Mouse (Mus musculus): ENCODE data around the gene Mei1. TPM values are rescaled to one million over a fixed set of nuclear protein-coding genes. Genes with fewer than 3 reads are reported as not detected.

The Mei1 gene
- polyA plus RNA-seq, 1 experiment from 2014 or later, result not detected

DNA sequence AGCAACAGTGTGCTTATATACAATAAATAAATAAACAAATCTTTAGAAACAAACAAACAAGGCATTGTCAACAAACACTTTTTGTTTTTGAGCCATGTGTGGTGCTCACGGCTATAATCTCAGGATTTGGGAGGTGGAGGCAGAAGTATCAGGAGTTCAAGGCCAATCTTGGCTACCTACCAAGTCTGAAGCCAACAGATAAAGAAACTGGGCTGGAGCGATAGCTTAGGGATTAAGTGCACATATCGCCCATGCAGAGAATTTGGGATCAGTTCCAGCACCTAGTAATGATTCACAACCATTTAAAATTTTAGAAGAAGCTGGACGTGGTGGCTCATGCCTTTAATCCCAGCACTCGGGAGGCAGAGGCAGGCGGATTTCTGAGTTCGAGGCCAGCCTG, 3.7 kb downstream of the Mei1 start:
- Histone ChIP-seq H3K27ac (ENCODE audit: low read depth, low read length) (no peak overlapping the region), H3K4me1 (ENCODE audit: control insufficient read depth, insufficient read depth, low read length) (no peaks in the 10 kb centered on the region), H3K4me2 (ENCODE audit: low read depth, low read length) (no peak overlapping the region), H3K9ac (replicated peaks; ENCODE audit: low read depth, low read length) (no peak overlapping the region), H3K27me3 (ENCODE audit: control insufficient read depth, insufficient read depth, low read length) (peaks cover 11% of the 10 kb centered on the region), H3K36me3 (ENCODE audit: control insufficient read depth, insufficient read depth, low read length) (no peaks in the 10 kb centered on the region), H3K4me3 (ENCODE audit: low read depth, low read length) (no peak overlapping the region), H3K9me3 (ENCODE audit: control insufficient read depth, low read length) (no peaks in the 10 kb centered on the region)
- ATAC-seq (ENCODE audit: low read depth), result no peak
- WGBS, result 94% methylated on average over 7 of the region's 7 CpGs

DNA sequence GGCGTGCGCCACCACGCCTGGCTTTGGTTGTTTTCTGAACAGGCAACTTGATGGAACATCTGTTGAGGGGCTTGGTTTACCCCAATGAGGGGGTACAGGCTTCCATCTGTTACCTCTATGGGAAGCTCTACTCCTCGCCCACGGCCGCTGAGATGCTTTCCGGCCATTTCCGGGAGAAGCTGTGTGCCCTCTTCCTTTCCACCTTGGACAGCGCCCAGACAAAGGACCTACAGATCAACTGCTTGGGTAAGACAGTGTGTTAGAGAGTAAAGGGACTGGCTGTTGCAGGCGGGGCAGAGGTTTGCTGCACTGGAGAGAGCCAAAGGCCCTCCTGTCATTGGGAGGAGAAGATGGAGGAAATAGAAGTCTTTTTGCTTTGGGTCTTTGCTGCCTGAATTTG, 10.1 kb downstream of the Mei1 start:
- Histone ChIP-seq H3K9me3 (ENCODE audit: control insufficient read depth, low read length) (no peaks in the 10 kb centered on the region), H3K27me3 (ENCODE audit: control insufficient read depth, insufficient read depth, low read length) (no peaks in the 10 kb centered on the region), H3K27ac (ENCODE audit: low read depth, low read length) (no peak overlapping the region), H3K4me2 (ENCODE audit: low read depth, low read length) (no peak overlapping the region), H3K4me1 (ENCODE audit: control insufficient read depth, insufficient read depth, low read length) (no peaks in the 10 kb centered on the region), H3K4me3 (ENCODE audit: low read depth, low read length) (no peak overlapping the region), H3K9ac (replicated peaks; ENCODE audit: low read depth, low read length) (no peak overlapping the region), H3K36me3 (ENCODE audit: control insufficient read depth, insufficient read depth, low read length) (no peaks in the 10 kb centered on the region)
- ATAC-seq (ENCODE audit: low read depth), result no peak
- 66% methylated on average over 10 of the region's 10 CpGs for WGBS

- no peak overlapping the region for H3K27ac ChIP-seq (ENCODE audit: low read depth, low read length)
- H3K9me3 ChIP-seq (ENCODE audit: control insufficient read depth, low read length), result no peaks in the 10 kb centered on the region
- H3K36me3 ChIP-seq (ENCODE audit: control insufficient read depth, insufficient read depth, low read length), result no peaks in the 10 kb centered on the region
- H3K9ac ChIP-seq (replicated peaks; ENCODE audit: low read depth, low read length), result no peak overlapping the region
- H3K27me3 ChIP-seq (ENCODE audit: control insufficient read depth, insufficient read depth, low read length), result no peaks in the 10 kb centered on the region
- H3K4me1 ChIP-seq (ENCODE audit: control insufficient read depth, insufficient read depth, low read length), result no peaks in the 10 kb centered on the region
- H3K4me2 ChIP-seq (ENCODE audit: low read depth, low read length), result no peak overlapping the region
- 44% methylated on average over 7 of the region's 7 CpGs for WGBS
- ATAC-seq (ENCODE audit: low read depth), result no peak
- no peak overlapping the region for H3K4me3 ChIP-seq (ENCODE audit: low read depth, low read length)
These were observed 11.4 kb downstream of the Mei1 start for GRCm38 (mm10) chr15:82081161-82081560.

- Histone ChIP-seq H3K4me1 (ENCODE audit: control insufficient read depth, insufficient read depth, low read length) (no peaks in the 10 kb centered on the region), H3K36me3 (ENCODE audit: control insufficient read depth, insufficient read depth, low read length) (no peaks in the 10 kb centered on the region), H3K4me3 (ENCODE audit: low read depth, low read length) (no peak overlapping the region), H3K4me2 (ENCODE audit: low read depth, low read length) (no peak overlapping the region), H3K27me3 (ENCODE audit: control insufficient read depth, insufficient read depth, low read length) (no peaks in the 10 kb centered on the region), H3K9me3 (ENCODE audit: control insufficient read depth, low read length) (no peaks in the 10 kb centered on the region), H3K27ac (ENCODE audit: low read depth, low read length) (no peak overlapping the region), H3K9ac (replicated peaks; ENCODE audit: low read depth, low read length) (no peak overlapping the region)
- no peak for ATAC-seq (ENCODE audit: low read depth)
- 87% methylated on average over 9 of the region's 9 CpGs for WGBS
These were observed 15.8 kb downstream of the Mei1 start for GRCm38 (mm10) chr15:82085606-82086005.

DNA sequence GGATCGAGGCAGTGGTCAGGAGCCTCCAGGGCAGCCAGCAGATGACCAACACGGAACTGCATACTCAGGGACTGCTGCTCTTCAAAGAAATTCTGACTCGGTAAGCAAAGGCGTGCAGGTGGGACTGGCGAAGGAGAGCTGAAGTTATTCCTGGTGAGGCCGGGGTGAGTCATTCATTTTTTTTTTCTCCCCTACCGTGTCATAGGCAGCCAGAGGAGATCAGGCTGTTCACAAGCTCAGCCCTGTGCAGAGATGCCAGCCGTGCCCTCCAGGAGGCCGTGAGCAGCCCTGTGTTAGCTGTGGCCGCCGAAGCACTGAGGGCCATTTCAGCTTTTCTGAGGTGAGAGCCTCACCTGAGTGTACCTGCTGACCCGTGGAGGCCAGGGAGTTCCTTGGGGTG, 16.3 kb downstream of the Mei1 start:
- no peak overlapping the region for H3K4me3 ChIP-seq (ENCODE audit: low read depth, low read length)
- no peak overlapping the region for H3K4me2 ChIP-seq (ENCODE audit: low read depth, low read length)
- 81% methylated on average over 12 of the region's 12 CpGs for WGBS
- H3K27ac ChIP-seq (ENCODE audit: low read depth, low read length), result no peak overlapping the region
- no peaks in the 10 kb centered on the region for H3K27me3 ChIP-seq (ENCODE audit: control insufficient read depth, insufficient read depth, low read length)
- H3K9ac ChIP-seq (replicated peaks; ENCODE audit: low read depth, low read length), result no peak overlapping the region
- H3K9me3 ChIP-seq (ENCODE audit: control insufficient read depth, low read length), result no peaks in the 10 kb centered on the region
- H3K4me1 ChIP-seq (ENCODE audit: control insufficient read depth, insufficient read depth, low read length), result no peaks in the 10 kb centered on the region
- no peak for ATAC-seq (ENCODE audit: low read depth)
- H3K36me3 ChIP-seq (ENCODE audit: control insufficient read depth, insufficient read depth, low read length), result no peaks in the 10 kb centered on the region

DNA sequence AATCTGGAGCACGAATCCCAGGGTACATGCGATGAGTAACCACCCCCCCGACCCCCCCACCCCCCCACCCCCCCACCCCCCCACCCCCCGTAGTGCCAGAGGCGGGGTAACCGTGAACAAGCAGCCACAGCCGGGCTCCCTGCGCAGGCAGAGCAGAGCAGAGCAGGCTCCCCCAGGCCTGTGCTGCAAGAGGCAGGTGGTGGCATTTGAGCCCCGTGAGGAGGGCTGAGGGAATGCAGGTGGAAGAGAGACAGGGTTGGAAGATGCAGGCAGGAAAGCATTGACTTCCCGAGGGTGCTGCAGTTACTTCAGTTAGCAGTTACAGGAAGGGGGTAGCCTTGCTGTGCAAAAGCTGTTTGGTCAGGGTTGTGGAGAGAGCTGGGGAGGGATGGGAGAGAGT, 17.5 kb downstream of the Mei1 start:
- H3K36me3 ChIP-seq (ENCODE audit: control insufficient read depth, insufficient read depth, low read length), result no peaks in the 10 kb centered on the region
- H3K9ac ChIP-seq (replicated peaks; ENCODE audit: low read depth, low read length), result no peak overlapping the region
- no peaks in the 10 kb centered on the region for H3K9me3 ChIP-seq (ENCODE audit: control insufficient read depth, low read length)
- no peaks in the 10 kb centered on the region for H3K4me1 ChIP-seq (ENCODE audit: control insufficient read depth, insufficient read depth, low read length)
- no peaks in the 10 kb centered on the region for H3K27me3 ChIP-seq (ENCODE audit: control insufficient read depth, insufficient read depth, low read length)
- WGBS, result 14% methylated on average over 10 of the region's 10 CpGs
- H3K4me3 ChIP-seq (ENCODE audit: low read depth, low read length), result no peak overlapping the region
- no peak overlapping the region for H3K27ac ChIP-seq (ENCODE audit: low read depth, low read length)
- H3K4me2 ChIP-seq (ENCODE audit: low read depth, low read length), result no peak overlapping the region
- ATAC-seq (ENCODE audit: low read depth), result no peak

GRCm38 (mm10) chr15:82091061-82091460, 21.3 kb downstream of the Mei1 start:
- H3K4me3 ChIP-seq (ENCODE audit: low read depth, low read length), result no peak overlapping the region
- ATAC-seq (ENCODE audit: low read depth), result no peak
- 87% methylated on average over 7 of the region's 7 CpGs for WGBS
- H3K36me3 ChIP-seq (ENCODE audit: control insufficient read depth, insufficient read depth, low read length), result no peaks in the 10 kb centered on the region
- H3K4me1 ChIP-seq (ENCODE audit: control insufficient read depth, insufficient read depth, low read length), result no peaks in the 10 kb centered on the region
- no peak overlapping the region for H3K4me2 ChIP-seq (ENCODE audit: low read depth, low read length)
- H3K9ac ChIP-seq (replicated peaks; ENCODE audit: low read depth, low read length), result no peak overlapping the region
- no peak overlapping the region for H3K27ac ChIP-seq (ENCODE audit: low read depth, low read length)
- H3K27me3 ChIP-seq (ENCODE audit: control insufficient read depth, insufficient read depth, low read length), result no peaks in the 10 kb centered on the region
- no peaks in the 10 kb centered on the region for H3K9me3 ChIP-seq (ENCODE audit: control insufficient read depth, low read length)

DNA sequence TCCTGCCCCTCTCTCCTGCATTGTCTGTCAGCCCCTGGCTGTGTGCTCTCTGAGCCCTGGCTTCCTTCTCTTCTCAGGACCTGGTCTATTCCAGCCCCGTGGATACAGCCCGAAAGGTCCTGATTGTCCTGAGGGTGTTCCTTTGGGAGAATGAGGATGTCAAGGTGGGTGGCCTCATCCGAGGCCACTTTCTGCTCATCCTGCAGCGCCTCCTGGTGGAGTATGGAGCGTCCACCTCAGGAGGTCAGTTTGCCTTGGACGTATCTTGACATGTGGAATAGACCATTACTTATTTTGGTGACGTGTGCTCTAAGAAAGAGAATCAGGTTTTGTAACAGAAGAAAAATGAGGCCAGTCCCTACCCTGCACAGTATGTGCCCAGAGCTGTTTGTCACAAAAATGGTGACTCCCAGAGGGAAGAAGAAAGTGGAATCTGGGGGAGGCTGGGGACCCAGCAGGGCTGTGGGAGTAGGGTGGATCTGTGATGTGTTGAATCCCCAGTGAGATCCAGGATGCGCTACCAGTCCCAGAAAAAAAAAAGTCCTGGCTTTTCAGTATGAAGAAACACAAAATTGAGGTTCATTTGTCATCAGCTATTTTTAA, 37.3 kb downstream of the Mei1 start:
- no peak overlapping the region for H3K27ac ChIP-seq (ENCODE audit: low read depth, low read length)
- H3K4me1 ChIP-seq (ENCODE audit: control insufficient read depth, insufficient read depth, low read length), result no peaks in the 10 kb centered on the region
- 14% methylated on average over 8 of the region's 8 CpGs for WGBS
- no peaks in the 10 kb centered on the region for H3K9me3 ChIP-seq (ENCODE audit: control insufficient read depth, low read length)
- H3K27me3 ChIP-seq (ENCODE audit: control insufficient read depth, insufficient read depth, low read length), result no peaks in the 10 kb centered on the region
- no peak for ATAC-seq (ENCODE audit: low read depth)
- no peak overlapping the region for H3K4me2 ChIP-seq (ENCODE audit: low read depth, low read length)
- no peak overlapping the region for H3K9ac ChIP-seq (replicated peaks; ENCODE audit: low read depth, low read length)
- no peak overlapping the region for H3K4me3 ChIP-seq (ENCODE audit: low read depth, low read length)
- no peaks in the 10 kb centered on the region for H3K36me3 ChIP-seq (ENCODE audit: control insufficient read depth, insufficient read depth, low read length)

GRCm38 (mm10) chr15:82120544-82120943, 50.7 kb downstream of the Mei1 start:
- Histone ChIP-seq H3K9ac (replicated peaks; ENCODE audit: low read depth, low read length) (no peak overlapping the region), H3K4me1 (ENCODE audit: control insufficient read depth, insufficient read depth, low read length) (no peaks in the 10 kb centered on the region), H3K27me3 (ENCODE audit: control insufficient read depth, insufficient read depth, low read length) (no peaks in the 10 kb centered on the region), H3K27ac (ENCODE audit: low read depth, low read length) (no peak overlapping the region), H3K36me3 (ENCODE audit: control insufficient read depth, insufficient read depth, low read length) (no peaks in the 10 kb centered on the region), H3K4me3 (ENCODE audit: low read depth, low read length) (no peak overlapping the region), H3K9me3 (ENCODE audit: control insufficient read depth, low read length) (no peaks in the 10 kb centered on the region), H3K4me2 (ENCODE audit: low read depth, low read length) (no peak overlapping the region)
- WGBS, result 89% methylated on average over 8 of the region's 8 CpGs
- ATAC-seq (ENCODE audit: low read depth), result no peak
